Mouse (Mus musculus): Measurements from ENCODE around the gene Pcgf5.

- TF ChIP-seq CTCF (IDR thresholded peaks at IDR 0.05): no peak
- TF ChIP-seq POLR2A (IDR thresholded peaks at IDR 0.05; ENCODE audit: insufficient read depth, low read depth, low read length): no peak; the same call in none of the 2 replicates
- TF ChIP-seq EP300 (IDR thresholded peaks at IDR 0.05; ENCODE audit: insufficient read depth, low read depth, low read length): no peak
Measured at GRCm38 (mm10) chr19:36348161-36348800, at the start of gene Pcgf5.
